Mouse (Mus musculus) stomach, postnatal 0 days (tissue): ENCODE measurements around the gene 2610301B20Rik.

Experiments
- CTCF ChIP-seq: IDR thresholded peaks from 2 replicates; pipeline ENCODE4 v1.5.1; 2016; ENCODE audit warnings: antibody characterized with exemption, low read depth, mild to moderate bottlenecking, moderate library complexity
- EP300 ChIP-seq: optimal IDR thresholded peaks from 2 replicates; pipeline ENCODE3; 2016; ENCODE audit warnings: antibody characterized with exemption

DNA sequence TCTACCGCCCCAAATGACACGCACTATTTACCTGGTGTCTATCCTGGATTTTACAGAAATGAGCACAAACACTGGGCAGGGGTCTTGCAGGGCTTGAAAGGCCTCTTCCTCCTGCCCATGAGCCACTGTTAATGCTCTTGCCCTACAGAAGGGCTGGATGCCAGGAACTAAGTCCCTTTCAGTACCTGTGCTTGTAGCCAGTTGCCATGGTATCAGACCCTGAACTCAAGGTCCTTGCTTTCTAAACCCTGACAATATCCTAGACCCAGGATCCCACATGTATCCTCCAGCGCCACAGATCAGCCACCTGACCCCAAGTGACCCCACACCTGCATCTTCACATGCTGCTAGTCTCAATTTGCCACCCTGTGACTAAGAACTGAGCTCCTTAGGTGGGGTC lies 39.1 kb downstream of the 2610301B20Rik start:
- no peak for TF ChIP-seq CTCF
- TF ChIP-seq EP300: no peak
